Mouse (Mus musculus) gastrocnemius, adult 8-10 months (tissue): ENCODE results near the gene Stard5. TPM values are rescaled to one million over a fixed set of nuclear protein-coding genes. Genes with fewer than 3 reads are reported as not detected.

Source experiments
- DNase-seq, 2 experiments: peaks; one replicate each; pipeline ENCODE4 v3.0.0; 2022; ENCODE audit warnings: low spot score in 2 of 2
- total RNA-seq, 4 experiments: library from RNA; stranded (reverse); gene quantifications; 2 replicates each; pipeline ENCODE4 v1.2.4; 2022

Stard5 gene
- total RNA-seq, 4 experiments from 2014 or later: 1.7 to 3.7 (median 2.7) TPM

DNA sequence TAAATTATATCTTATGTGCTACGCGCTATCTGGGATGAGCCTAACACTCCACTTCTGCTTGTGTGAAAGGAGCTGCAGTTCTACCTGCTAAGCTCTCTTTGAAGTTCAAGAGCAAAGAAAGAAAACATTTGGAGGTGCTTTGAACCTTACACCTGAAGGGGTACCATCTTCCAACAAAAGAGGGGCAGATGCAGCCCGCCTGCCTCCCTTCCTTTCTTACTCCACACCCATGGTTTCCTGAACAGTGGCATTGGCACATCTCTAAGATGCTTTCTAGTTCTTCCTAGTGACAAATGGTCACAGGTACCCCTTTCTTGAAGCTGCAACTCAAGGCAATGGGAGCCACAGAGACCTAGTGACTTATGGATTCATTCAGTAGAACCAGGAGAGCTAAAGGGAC is 30.0 kb downstream of the Stard5 start:
- no peak for DNase-seq

DNA sequence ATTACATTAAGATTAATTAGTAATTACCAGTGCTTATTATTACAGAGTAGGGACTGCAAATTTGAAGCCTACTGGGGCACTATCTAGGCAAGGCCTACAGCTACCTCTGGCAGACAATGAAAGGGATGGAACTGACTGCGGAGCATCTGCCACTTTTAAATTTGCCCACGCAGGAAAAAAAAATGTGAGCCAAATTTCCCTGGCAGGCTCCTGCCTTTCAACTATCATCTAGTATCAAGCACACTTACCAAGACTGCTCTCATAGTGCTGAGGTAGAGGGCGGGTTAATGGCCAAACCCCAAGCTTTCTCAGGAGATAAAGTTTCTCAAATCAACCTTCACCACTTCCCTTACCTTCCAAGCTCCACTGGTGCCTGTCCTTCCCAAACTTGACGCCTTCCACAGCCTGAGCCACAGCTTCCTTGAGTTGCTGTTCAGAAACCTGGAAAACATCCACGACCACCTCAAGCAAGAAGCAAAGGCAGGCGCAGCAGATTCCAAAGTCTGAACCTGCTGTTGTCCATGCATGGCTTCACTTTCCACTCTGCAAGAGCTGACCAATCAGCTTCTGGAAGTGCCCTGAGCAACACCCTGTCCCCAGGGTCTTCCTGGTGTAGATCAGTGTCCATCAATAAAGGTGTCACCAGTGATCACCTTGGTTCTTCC is 31.1 kb downstream of the Stard5 start:
- DNase-seq: no peak

DNA sequence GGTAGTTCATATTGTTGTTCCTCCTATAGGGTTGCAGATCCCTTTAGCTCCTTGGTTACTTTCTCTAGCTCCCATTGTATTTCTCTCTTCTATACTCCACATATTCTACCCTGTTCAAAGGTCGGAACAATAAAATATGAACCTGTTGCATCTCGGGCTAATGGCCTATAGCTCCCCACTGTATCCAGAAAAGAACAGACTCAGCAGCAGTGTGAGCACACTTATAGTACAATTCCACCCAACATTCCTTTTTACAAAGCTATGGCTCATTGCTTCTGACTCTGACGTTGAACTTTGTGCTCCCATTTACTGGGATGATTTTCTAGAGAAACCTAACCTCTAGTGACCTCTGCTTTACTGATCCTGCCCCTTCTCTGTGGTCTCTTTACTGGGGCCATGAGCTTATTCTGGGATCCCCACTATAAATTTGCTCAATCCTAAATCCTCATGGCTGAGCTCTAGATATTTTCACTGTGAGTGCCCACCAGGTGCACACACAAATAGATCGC is 34.4 kb downstream of the Stard5 start:
- DNase-seq: no peak

DNA sequence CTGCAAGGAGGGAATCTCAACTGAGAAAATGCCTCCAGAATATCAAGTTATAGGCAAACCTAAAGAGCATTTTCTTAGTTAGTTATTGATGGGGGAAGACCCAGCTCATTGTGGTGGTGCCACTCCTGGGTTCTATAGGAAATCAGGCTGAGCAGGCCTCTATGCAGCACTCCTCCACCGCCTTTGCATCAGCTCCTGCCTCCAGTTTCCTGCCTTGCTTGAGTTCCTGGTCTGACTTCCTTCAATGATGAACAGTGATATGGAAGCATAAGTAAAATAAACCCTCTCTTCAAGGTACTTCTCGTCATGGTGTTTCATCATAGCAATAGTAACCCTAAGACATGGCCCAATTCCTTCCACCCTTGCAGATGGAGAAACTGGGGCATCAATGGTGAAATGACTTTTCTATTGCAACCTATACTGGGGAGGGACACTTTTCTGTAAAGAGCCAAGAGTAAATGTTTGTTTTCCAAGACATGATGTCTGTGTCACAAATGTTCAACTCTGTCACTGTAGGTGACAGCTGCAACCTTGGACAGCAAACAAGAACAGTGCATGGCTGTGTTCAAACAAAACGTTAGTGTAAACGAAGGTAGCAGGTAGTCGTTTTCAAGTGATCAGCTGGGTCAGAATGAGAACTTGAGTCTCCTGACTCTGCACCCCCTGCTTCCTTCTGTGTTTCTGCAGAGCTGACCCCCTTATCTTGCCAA is 36.3 kb downstream of the Stard5 start:
- no peak for DNase-seq

DNA sequence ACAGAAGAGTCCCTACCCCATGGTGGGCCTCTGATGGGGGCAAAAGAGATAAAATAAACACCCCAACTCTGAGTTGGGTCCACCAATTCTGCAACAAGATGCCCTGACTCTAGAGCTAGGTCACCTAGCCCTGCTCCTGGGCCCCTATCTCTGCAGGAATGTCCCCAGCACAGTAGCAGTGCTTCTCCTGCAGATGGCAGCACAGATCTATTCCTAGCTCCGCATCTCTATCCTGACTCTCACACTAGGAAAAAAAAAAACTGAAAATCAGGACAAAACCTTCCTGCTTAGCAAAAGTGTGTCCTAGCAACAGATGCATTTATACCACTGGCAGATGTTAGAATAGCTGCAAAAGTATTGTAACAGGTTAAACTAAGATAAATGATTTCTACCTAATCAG is 37.0 kb downstream of the Stard5 start:
- no peak for DNase-seq

DNA sequence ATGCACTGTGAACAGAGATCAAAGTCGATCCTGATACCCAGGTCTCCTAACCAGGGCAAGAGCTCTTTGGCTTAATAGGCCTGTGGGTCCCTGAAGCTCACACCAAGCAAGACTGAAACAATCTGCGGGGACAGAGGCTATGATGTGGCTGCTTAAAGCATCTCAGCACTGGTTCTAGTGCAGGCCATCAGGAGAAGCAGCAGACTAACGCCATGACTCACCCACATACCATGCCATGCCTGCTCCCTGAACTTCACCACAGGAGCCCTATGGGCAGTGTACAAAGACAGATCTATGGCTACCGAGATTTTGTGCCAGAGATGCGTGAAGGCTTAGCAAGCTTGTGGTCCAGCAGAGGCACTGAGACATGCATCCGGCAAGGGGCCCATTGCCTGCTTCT is 39.8 kb downstream of the Stard5 start:
- DNase-seq: no peak

DNA sequence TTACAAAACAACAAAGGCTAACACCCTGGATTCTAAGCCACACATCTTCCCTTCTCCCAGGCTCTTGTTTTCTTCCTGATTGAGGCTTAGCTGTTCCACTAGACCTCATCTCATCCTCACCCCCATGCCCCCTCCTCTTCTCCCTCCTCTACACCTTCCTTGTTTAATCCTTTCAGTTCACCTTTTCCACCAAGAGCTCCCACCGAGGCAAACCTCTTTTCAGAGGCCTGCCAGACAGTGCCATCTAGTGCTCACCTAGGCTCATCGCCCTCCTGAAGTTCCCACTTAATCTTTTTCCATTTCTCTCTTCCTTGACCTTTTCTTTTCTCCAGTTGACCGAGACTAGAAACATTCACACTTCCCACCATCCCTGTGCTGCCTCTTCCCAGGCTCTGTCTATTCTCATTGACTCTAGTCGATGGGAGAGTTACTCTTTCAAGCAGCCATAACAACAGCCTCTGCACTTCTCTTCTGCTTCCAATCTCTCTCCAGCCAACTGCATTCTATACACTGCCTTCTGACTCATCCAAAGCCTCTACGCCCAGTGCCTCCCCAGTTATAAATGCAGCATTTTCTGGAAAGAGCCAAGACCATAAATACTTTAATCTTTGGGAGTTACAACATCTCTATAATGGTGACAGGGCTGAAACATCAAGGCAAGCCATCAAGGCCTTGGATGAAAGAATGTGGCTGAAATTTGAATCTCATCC is 43.9 kb downstream of the Stard5 start:
- no peak for DNase-seq

DNA sequence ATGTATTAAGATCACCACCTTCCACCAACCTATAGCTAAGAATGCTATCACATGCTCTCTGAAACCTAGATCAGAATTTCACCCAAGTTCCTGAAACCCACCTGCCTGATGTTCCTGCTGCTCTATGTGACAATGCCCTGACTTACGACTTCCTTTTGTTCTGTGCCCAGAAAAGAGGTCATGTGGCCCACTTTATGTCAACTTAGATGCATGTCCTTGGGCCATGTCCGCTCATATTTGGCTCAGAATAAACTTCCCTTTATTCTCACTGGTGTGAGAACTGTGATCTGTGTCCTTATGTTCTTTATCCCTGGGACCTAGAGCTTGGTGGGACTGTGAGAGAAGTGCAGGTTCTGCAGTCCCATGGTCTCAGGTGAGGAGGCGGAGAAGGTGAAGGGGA is 45.5 kb downstream of the Stard5 start:
- DNase-seq: no peak

DNA sequence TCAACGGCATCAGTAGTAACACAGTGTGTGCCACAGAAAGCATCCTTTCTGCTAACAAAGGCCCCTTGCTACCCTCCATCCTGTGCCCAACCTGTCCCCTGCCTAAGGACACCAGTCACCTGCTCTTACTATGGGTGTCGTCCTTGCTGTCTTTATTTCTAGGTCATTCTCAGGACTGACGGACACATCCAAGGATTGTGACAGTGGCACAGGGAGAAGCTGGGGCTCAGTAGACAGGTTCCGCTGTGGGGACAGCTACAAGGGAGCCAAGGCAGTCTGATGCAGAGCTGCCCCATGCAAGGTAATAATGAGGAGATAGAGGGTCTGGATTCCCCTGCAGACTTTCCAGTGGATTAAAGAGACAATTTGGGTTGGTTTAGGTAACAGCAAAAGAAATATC is 46.7 kb downstream of the Stard5 start:
- DNase-seq: no peak

DNA sequence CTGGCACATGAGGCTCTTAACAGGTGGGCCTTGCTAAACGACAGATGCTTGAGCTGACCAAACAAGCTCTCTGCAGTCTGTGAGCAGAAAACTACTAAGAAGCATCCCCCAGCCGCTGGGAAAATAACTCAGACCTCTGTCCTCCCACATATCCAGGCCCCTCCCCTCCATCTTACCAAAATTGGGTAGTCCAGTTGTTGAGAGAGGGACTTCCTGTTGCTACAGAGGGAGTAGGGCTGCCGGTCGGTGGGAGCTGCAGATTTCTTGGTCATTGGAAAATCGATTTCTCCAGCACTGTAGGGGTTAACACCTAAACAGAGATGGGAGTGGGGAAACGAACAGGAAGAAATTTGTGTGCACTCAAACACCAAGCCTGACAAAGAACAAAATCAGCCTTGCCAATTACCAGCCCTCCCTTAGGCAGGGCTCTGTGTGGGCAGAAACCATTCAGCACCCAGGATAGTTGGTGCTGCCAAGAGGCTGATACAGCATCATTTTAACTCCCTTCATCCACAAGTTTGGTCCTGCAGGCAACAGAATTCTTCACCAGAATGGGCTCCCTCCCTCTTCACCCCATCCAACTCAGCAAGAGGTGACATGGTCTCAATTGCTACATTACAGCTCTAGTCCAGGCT is 51.0 kb downstream of the Stard5 start:
- no peak for DNase-seq

DNA sequence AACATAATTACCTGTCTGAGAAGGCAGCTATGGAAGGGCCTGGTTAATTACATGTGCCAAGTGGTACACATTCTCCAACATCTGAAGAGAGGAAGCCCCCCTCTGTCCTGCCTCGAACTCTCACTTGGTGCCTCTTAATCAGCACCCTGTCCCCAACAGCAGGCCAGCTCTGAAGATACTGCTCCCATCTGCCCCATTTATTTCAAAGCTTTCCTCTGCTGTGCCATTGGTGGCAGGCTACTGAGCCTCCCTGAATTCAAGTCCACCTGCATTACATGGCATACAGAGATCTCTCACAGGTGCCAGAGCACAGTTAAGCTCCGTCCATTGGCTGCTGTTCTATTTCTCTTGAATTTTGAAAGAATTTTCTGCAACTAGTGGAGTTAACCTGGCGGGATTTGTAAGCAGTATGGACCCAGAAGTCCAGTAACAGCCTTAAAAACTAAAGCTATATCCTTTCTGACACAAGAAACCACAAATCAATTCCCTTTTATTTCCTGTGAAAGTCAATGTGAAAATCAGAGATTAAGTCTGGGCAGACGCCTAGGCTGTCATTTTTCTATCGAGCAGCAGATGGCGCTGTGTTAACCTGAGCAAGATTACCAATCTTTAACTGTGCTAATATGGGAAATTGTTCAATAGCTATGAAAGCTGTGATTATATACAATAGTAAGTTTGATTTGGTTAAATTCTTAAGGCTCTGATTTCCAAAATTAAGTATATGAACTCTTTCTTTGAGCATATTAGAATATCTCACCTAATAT is 63.9 kb downstream of the Stard5 start:
- no peak for DNase-seq

DNA sequence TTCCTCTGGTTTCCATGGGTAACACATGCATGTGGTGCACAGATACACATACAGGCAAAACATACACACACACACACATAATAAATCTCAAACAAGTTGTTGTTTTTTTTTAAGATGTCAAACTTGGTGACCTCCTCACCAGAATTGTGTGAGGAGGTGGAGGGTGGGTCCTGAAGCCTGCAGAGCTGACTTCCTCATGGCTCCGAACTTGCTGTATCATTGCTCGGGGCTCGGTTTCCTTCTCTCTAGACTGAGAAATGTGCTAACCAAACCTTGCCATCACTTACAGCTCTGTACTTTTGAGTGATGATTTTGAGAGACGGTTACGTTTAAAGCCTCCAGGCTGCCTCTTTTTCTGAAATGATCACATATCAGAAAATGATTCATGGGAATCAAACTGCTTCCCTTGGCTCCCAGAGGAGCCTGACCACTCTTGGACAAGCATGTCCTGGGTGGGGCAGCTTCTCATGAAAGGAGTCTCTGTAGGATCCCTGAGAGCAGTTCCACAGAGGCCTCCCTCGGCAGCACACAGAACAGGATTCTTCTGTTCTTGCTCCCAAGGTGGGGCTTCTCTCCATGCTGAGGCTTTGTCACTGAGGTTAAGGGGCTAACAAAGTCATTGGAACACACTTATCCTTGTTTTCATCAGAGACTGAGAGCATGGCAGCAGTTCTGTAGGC is 67.4 kb downstream of the Stard5 start:
- DNase-seq: no peak

Other genes starting within 250 kb of the Stard5 start
- gene Tmc3, start 47.0 kb upstream of the Stard5 start, total RNA-seq: not detected
- gene Il16, start 113.8 kb downstream of the Stard5 start, total RNA-seq: 1 to 10 TPM in 3 of 4 experiments, under 1 TPM in 1; 0.75 to 1.9 (median 1.5) TPM
- gene Cfap161, start 162.9 kb downstream of the Stard5 start, total RNA-seq: not detected